Mouse (Mus musculus) neural tube, embryonic 15.5 days (tissue): ENCODE measurements around the gene Pcdh10. TPM values are rescaled to one million over a fixed set of nuclear protein-coding genes. Genes with fewer than 3 reads are reported as not detected.

ENCODE experiments used
- ATAC-seq: fragments of 200-750 bp; cut with Nextera tagmentation; 2 replicates; pipeline ENCODE4 v1.8.0; 2017; ENCODE audit warnings: mild to moderate bottlenecking, moderate TSS enrichment, moderate library complexity; ENCODE audit not compliant: low FRiP score
- H3K27ac ChIP-seq: fragments of 300-500 bp; sonication (generic); replicated peaks from 2 replicates; pipeline ENCODE4 v1.5.1; 2015; ENCODE audit warnings: mild to moderate bottlenecking, inconsistent platforms
- H3K27me3 ChIP-seq: fragments of 300-500 bp; sonication (generic); replicated peaks from 2 replicates; pipeline ENCODE4 v1.6.1; 2015; ENCODE audit warnings: inconsistent platforms
- H3K36me3 ChIP-seq: fragments of 300-500 bp; sonication (generic); 2 replicates; pipeline ENCODE4 v1.6.1; 2015; ENCODE audit warnings: inconsistent platforms
- H3K4me1 ChIP-seq: fragments of 300-500 bp; sonication (generic); 2 replicates; pipeline ENCODE4 v1.6.1; 2015; ENCODE audit warnings: inconsistent platforms
- H3K4me2 ChIP-seq: fragments of 300-500 bp; sonication (generic); 2 replicates; pipeline ENCODE4 v1.6.1; 2015; ENCODE audit warnings: inconsistent platforms, mild to moderate bottlenecking, moderate library complexity
- H3K4me3 ChIP-seq: fragments of 300-500 bp; sonication (generic); replicated peaks from 2 replicates; pipeline ENCODE4 v1.5.1; 2015; ENCODE audit warnings: mild to moderate bottlenecking, inconsistent platforms
- H3K9ac ChIP-seq: fragments of 300-500 bp; sonication (generic); replicated peaks from 2 replicates; pipeline ENCODE4 v1.6.1; 2015; ENCODE audit warnings: mild to moderate bottlenecking, inconsistent platforms
- H3K9me3 ChIP-seq: fragments of 300-500 bp; sonication (generic); replicated peaks from 2 replicates; pipeline ENCODE4 v1.6.1; 2016; ENCODE audit warnings: inconsistent platforms
- WGBS: fragments of 180-500 bp; shearing (Covaris S2); methylation state at CpG from one replicate; pipeline ENCODE4 v1.1.7; 2015; ENCODE audit warnings: mixed read lengths; 5-methylcytosine and 5-hydroxymethylcytosine counted together
- polyA plus RNA-seq: library from polyadenylated mRNA; unstranded; fragments of >200 nt; fragmentation: Nextera tagmentation; extraction: Ambion mirVana; gene quantifications from 2 replicates; pipeline ENCODE4 v1.2.1, GENCODE M21; 2015

Gene Pcdh10
- polyA plus RNA-seq, 1 experiment from 2014 or later = 19.8 TPM

DNA sequence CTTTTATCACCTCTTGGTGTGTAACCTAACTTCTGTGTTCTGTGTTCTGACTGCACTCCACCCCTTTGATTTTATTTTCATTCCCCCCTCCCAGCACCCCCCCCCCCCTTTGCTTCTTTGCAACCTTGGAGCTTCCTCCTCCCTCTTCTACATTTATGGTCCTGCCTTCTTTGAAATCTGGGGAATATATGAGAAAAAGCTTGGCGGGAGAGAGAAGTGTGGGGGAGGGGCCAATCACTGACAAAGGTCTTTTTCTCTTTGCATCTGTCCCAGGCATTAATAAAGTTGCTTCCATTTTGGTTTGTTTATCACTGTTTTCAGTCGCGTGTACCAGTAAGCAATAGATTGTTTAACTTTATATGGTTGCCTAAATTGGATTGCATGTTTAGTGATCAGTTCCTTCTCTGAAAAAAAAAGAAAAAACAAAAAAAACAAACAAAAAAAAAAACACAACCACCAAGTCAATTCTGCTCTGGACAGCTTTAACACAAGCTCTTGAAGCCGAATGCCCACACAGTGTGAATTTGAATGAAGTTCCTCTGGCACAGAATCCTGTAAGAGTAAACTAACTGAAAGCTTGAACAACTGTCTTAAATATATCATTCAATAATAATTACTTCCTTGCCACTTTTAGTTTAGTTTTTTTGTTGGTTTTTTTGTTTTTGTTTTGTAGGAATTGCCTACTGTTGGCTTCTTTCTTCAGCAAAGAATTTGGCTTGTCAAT, 4.0 kb downstream of the Pcdh10 start:
- peak overlapping the region; percentile 81 for H3K27ac ChIP-seq
- H3K9ac ChIP-seq = peak overlapping the region; percentile 82
- peak overlapping the region; percentile 91 for H3K4me2 ChIP-seq
- H3K4me1 ChIP-seq = peaks cover 20% of the 10 kb centered on the region
- H3K27me3 ChIP-seq = no peaks in the 10 kb centered on the region
- no peak for ATAC-seq
- H3K9me3 ChIP-seq = no peaks in the 10 kb centered on the region
- H3K4me3 ChIP-seq = peak overlapping the region; percentile 70
- no peaks in the 10 kb centered on the region for H3K36me3 ChIP-seq
- WGBS = 23% methylated on average over 4 of the region's 4 CpGs

DNA sequence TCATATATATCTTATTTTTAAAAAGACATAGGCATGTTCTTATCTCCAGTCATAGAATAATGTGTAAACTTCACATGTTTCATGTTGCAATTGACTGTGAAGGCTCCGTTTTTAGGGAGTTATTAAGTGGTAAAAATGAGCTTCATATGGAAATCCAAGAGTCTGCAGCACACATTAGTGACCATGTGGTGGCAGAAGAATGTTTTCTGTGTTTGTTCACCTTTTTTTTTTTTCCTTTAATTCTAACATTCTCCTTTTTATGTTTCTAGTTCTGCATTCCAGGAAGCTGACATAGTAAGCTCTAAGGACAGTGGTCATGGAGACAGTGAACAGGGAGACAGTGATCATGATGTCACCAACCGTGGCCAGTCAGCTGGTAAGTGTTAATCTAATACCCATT, 5.6 kb downstream of the Pcdh10 start:
- Histone ChIP-seq H3K36me3 (no peaks in the 10 kb centered on the region), H3K9me3 (no peaks in the 10 kb centered on the region), H3K4me1 (peaks cover 20% of the 10 kb centered on the region), H3K27me3 (no peaks in the 10 kb centered on the region), H3K4me3 (peak overlapping the region; percentile 24), H3K4me2 (peak overlapping the region; percentile 91), H3K9ac (no peak overlapping the region; the same call in 1 of the 2 replicates), H3K27ac (no peak overlapping the region)
- no peak for ATAC-seq
- 36% methylated on average over 2 of the region's 2 CpGs for WGBS

DNA sequence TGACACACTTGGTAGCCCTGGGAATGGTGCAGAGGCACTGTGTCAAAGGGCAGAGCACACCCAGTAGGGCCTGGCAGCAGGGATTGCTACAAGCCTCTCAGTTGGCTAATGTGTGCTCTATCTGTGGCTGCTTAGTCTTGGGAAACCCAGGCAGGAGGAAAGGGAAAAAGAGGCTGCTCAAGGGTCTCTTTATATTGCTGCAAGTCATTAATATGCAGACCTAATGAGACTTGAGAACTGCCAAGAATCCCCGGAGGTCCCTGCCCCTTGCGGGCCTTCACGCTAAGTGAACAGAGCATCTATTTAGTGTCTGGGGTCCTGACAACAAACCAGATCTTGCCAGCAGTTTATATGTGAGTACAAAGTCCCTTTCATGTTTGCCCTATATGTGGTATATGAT, 6.8 kb downstream of the Pcdh10 start:
- 18% methylated on average over 3 of the region's 3 CpGs for WGBS
- peak; percentile 58 for ATAC-seq
- 0 out of 2 replicates have a peak overlapping the region, but pooled peaks have one; percentile 6 for H3K27ac ChIP-seq
- no peaks in the 10 kb centered on the region for H3K36me3 ChIP-seq
- no peaks in the 10 kb centered on the region for H3K9me3 ChIP-seq
- no peaks in the 10 kb centered on the region for H3K27me3 ChIP-seq
- peaks cover 20% of the 10 kb centered on the region for H3K4me1 ChIP-seq
- no peak overlapping the region for H3K9ac ChIP-seq
- H3K4me2 ChIP-seq = peak overlapping the region; percentile 45
- H3K4me3 ChIP-seq = peak overlapping the region; percentile 11

DNA sequence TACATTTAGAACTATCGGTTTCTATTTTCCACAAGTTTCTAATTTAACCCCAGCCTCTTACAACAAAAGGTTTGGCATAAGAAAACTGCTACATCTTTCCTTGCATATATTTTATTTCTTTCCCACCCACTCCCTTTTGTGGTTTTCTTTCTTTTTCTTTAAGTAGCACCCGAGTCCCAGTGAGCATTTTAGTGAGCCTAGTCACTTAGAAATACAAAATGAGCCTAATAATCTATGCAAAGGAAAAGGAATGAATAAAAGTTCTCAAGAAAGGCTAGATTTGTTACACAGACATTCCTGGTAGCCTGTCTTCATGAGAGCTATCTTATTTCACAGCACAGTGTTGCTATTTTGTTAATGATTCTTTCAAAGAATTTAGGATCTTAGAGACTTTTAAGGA, 7.3 kb downstream of the Pcdh10 start:
- ATAC-seq = no peak
- Histone ChIP-seq H3K4me2 (peak overlapping the region; percentile 45), H3K36me3 (no peaks in the 10 kb centered on the region), H3K9ac (no peak overlapping the region), H3K27me3 (no peaks in the 10 kb centered on the region), H3K4me1 (peaks cover 17% of the 10 kb centered on the region), H3K9me3 (no peaks in the 10 kb centered on the region), H3K4me3 (0 out of 2 replicates have a peak overlapping the region, but pooled peaks have one; percentile 1), H3K27ac (0 out of 2 replicates have a peak overlapping the region, but pooled peaks have one; percentile 34)
- 31% methylated on average over 2 of the region's 2 CpGs for WGBS

DNA sequence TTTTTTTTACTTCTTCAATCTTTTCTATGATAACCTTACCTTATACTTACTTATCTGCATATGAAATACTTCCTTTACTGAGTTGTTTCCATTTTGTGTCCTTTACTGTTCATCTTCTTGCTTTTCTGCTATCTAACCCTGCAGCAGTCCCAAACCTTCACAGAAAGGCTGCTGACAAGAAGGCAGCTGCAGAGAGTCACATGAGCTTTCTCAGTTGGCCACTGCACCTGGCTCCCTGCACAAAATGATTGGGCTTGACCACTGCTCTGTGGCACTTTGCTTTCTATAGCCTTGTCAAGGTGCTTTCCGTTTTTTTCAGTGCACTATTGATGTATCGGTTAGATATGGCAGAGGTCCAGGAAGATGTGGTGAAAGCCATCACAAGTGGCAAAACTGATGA, 8.3 kb downstream of the Pcdh10 start:
- no peak for ATAC-seq

DNA sequence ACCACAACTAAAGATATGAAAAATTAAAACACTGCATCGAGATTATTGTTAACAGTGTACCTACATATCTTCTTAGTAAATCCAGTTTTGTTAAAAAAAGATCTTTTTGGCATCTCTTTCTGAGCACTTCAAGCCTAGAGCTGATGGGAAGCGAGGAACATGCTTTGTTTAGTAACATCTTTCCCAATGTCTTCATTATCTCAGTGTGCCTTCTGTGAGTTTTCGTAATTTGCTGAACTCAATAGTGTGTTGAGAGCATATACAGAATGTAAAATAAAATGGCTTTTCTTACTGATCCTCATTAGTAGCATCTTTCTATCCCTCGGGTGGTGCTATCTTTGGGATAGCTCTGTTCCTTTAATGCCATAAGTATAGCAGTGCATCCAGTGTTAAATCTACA, 18.9 kb downstream of the Pcdh10 start:
- no peak overlapping the region for H3K4me2 ChIP-seq
- no peaks in the 10 kb centered on the region for H3K9me3 ChIP-seq
- no peaks in the 10 kb centered on the region for H3K4me1 ChIP-seq
- 79% methylated on average over 4 of the region's 4 CpGs for WGBS
- no peak overlapping the region for H3K4me3 ChIP-seq
- H3K27ac ChIP-seq = no peak overlapping the region
- H3K36me3 ChIP-seq = peaks cover 10% of the 10 kb centered on the region
- no peaks in the 10 kb centered on the region for H3K27me3 ChIP-seq
- no peak overlapping the region for H3K9ac ChIP-seq
- ATAC-seq = no peak

More for the DNA sequence above, 8.3 kb downstream of the Pcdh10 start:
- Histone ChIP-seq H3K27ac (no peak overlapping the region), H3K27me3 (no peaks in the 10 kb centered on the region), H3K9me3 (no peaks in the 10 kb centered on the region), H3K9ac (no peak overlapping the region), H3K4me1 (peaks cover 13% of the 10 kb centered on the region), H3K36me3 (no peaks in the 10 kb centered on the region), H3K4me3 (peak overlapping the region; percentile 8; the same call in 1 of the 2 replicates), H3K4me2 (peak overlapping the region; percentile 35; the same call in 1 of the 2 replicates)
- 53% methylated on average over 2 of the region's 2 CpGs for WGBS

DNA sequence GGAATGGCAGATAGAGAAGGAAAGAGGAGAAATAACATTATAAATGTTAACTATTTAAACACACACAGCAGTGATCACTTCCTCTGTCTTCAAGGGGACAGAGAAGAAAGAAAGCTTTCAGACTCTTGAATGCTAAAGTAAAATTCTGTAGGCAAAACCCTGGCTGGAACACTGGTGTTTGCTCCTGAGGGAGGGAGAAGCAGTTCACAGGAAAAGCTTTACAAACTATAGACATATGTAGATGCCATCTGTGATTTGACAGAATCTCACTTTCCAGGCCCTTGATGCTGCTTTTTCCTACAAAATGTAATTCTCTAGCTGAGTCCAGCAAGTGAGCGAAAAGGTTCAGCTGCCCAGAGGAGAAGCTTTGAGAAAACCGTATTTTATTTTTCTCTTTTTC, 25.0 kb downstream of the Pcdh10 start:
- 84% methylated on average over 2 of the region's 2 CpGs for WGBS

DNA sequence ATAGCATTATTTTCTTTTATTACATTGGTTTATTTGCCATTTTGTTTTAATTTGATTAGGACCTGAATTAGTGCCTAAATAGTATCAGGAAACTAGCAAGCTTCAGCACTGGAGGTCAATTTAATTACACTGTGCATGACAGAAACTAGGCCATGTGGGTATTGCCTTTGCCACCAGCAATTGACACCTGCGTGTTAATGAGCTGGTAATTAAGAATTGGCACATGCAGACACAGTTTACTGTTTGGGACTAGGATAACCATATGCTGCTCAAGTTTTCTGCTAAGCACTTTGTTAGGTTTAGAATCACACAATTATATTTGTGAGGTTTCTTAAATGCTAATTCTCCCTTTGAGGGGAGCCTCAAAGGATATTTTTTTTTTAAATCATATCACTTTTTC, 53.5 kb downstream of the Pcdh10 start:
- Histone ChIP-seq H3K27me3 (no peaks in the 10 kb centered on the region), H3K9me3 (no peaks in the 10 kb centered on the region), H3K9ac (no peak overlapping the region), H3K36me3 (0 out of 2 replicates have a peak, but pooled peaks cover 4% of the 10 kb centered on the region), H3K4me2 (no peak overlapping the region), H3K4me1 (no peaks in the 10 kb centered on the region), H3K27ac (no peak overlapping the region), H3K4me3 (no peak overlapping the region)
- 21% methylated on average over 1 of the region's 1 CpGs for WGBS
- no peak for ATAC-seq

More for the DNA sequence above, 25.0 kb downstream of the Pcdh10 start:
- H3K27me3 ChIP-seq = no peaks in the 10 kb centered on the region
- no peak overlapping the region for H3K4me2 ChIP-seq
- H3K4me3 ChIP-seq = no peak overlapping the region
- no peaks in the 10 kb centered on the region for H3K4me1 ChIP-seq
- no peak overlapping the region for H3K9ac ChIP-seq
- no peak overlapping the region for H3K27ac ChIP-seq
- no peaks in the 10 kb centered on the region for H3K9me3 ChIP-seq
- H3K36me3 ChIP-seq = no peaks in the 10 kb centered on the region
- no peak for ATAC-seq

DNA sequence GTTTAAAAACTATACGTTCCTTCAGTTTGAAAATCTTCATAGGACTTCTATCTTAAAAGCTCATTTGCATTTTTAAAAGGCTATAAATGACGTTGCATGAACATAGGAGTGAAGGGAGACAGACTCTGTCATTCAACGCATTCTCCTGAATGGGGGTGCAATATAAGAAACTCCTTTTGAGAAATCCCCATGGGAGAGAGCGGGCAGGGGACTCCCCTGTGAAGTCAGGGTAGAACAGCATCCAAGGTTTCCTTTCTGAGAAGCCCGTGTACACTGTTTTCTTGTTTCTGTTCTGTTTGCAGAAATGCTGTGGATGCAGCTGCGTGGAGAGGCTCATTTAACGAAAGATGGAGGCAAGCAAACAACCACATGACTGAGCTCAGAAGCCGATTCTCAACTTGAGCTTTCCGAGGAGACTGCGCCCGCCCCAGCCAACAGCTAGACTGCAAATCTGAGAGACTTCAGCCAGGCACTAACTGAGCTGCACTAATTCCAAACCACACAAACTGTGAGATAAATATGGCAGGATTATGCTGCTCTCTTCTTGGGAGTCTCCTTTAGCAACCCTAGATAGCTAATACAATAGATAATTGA, 54.1 kb downstream of the Pcdh10 start:
- H3K4me2 ChIP-seq = peak overlapping the region; percentile 30
- H3K4me3 ChIP-seq = no peak overlapping the region
- 0 out of 2 replicates have a peak, but pooled peaks cover 4% of the 10 kb centered on the region for H3K36me3 ChIP-seq
- no peak overlapping the region for H3K27ac ChIP-seq
- H3K9me3 ChIP-seq = no peaks in the 10 kb centered on the region
- no peaks in the 10 kb centered on the region for H3K4me1 ChIP-seq
- H3K9ac ChIP-seq = no peak overlapping the region
- ATAC-seq = no peak
- no peaks in the 10 kb centered on the region for H3K27me3 ChIP-seq
- WGBS = 34% methylated on average over 11 of the region's 11 CpGs
